Mouse (Mus musculus): ENCODE measurements around the gene Gabrb2.

GRCm38 (mm10) chr11:42535286-42535685, 115.7 kb downstream of the Gabrb2 start:
- TF ChIP-seq CTCF (IDR thresholded peaks at IDR 0.05; ENCODE audit: borderline replicate concordance, insufficient read depth, low read length), result no peak
- no peak for TF ChIP-seq POLR2A (IDR thresholded peaks at IDR 0.05; ENCODE audit: low read depth, low read length)

All from embryonic fibroblast, embryonic 13.5 days (primary cell).